Mouse (Mus musculus) embryonic facial prominence, embryonic 14.5 days (tissue): ENCODE results near the gene Lypd3. TPM values are rescaled to one million over a fixed set of nuclear protein-coding genes. Genes with fewer than 3 reads are reported as not detected.

Experiments
- ATAC-seq: fragments of 200-750 bp; cut with Nextera tagmentation; 2 replicates; pipeline ENCODE4 v1.8.0; 2017; ENCODE audit warnings: low read depth, moderate number of reproducible peaks, moderate TSS enrichment
- DNase-seq: peaks from one replicate; pipeline ENCODE4 v3.0.0-alpha.2; 2015; ENCODE audit warnings: low spot score
- H3K27ac ChIP-seq: fragments of 300-500 bp; sonication (generic); replicated peaks from 2 replicates; pipeline ENCODE4 v1.5.1; 2014; ENCODE audit warnings: low read depth, mild to moderate bottlenecking, low read length, moderate library complexity
- H3K27me3 ChIP-seq: fragments of 300-500 bp; sonication (generic); replicated peaks from 2 replicates; pipeline ENCODE4 v1.6.1; 2014; ENCODE audit warnings: low read length; ENCODE audit not compliant: control insufficient read depth, insufficient read depth
- H3K36me3 ChIP-seq: fragments of 300-500 bp; sonication (generic); 2 replicates; pipeline ENCODE4 v1.6.1; 2014; ENCODE audit warnings: low read length, mixed read lengths; ENCODE audit not compliant: control insufficient read depth, insufficient read depth
- H3K4me1 ChIP-seq: fragments of 300-500 bp; sonication (generic); 2 replicates; pipeline ENCODE4 v1.6.1; 2014; ENCODE audit warnings: antibody characterized with exemption, low read length; ENCODE audit not compliant: control insufficient read depth, insufficient read depth
- H3K4me2 ChIP-seq: fragments of 300-500 bp; sonication (generic); 2 replicates; pipeline ENCODE4 v1.6.1; 2014; ENCODE audit warnings: low read depth, mild to moderate bottlenecking, low read length, moderate library complexity, mixed read lengths
- H3K4me3 ChIP-seq: fragments of 300-500 bp; sonication (generic); 2 replicates; pipeline ENCODE4 v1.5.1; 2014; ENCODE audit warnings: low read depth, mild to moderate bottlenecking, low read length
- H3K9ac ChIP-seq: fragments of 300-500 bp; sonication (generic); 2 replicates; pipeline ENCODE4 v1.6.1; 2014; ENCODE audit warnings: low read depth, mild to moderate bottlenecking, low read length, moderate library complexity, mixed read lengths
- H3K9me3 ChIP-seq: fragments of 300-500 bp; sonication (generic); 2 replicates; pipeline ENCODE4 v1.6.1; 2016; ENCODE audit warnings: low read length; ENCODE audit not compliant: control insufficient read depth
- WGBS: fragments of 180-500 bp; shearing (Covaris S2); extraction: QIAGEN DNeasy Blood & Tissue Kit; methylation state at CpG from one replicate; pipeline ENCODE4 v1.1.7; 2014; 5-methylcytosine and 5-hydroxymethylcytosine counted together
- polyA plus RNA-seq: library from polyadenylated mRNA; unstranded; fragments of >200 nt; fragmentation: Nextera tagmentation; extraction: Ambion mirVana; gene quantifications from 2 replicates; pipeline ENCODE4 v1.2.1, GENCODE M21; 2014

Gene Lypd3
- 24.7 TPM in 2 replicates for polyA plus RNA-seq

DNA sequence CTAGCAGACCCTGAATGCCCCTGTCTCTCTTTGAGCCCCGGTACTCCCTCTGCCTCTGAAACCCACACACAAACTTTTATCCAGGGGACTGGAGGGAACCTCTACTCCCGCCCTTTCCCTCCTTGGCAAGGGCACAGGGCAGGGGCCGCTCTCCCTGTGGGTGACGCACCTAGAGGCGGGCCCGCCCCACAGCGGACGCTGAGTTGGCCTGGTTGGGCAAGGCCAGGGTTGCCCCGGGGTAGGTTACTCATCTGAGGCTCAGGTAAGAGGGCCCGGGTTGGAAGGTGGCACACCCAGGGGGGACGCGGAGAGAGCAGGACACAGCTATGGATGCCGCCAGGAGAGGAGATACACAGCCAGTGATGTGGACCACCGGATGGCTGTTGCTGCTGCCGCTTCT, at the start of gene Lypd3:
Lypd3 (plus strand) TSS at position 287 of the 400 bp plus-strand sequence.
- Histone ChIP-seq H3K4me3 (peak within 1 kb of the TSS; percentile 49), H3K9ac (peak within 1 kb of the TSS; percentile 56; the same call in 1 of the 2 replicates)
- WGBS = 17% methylated on average over 15 of the region's 15 CpGs

GRCm38 (mm10) chr7:24586828-24587227, 49.5 kb upstream of the Lypd3 start:
- peak overlapping the region; percentile 63 for H3K4me2 ChIP-seq
- ATAC-seq (peak; percentile 77; the same call in 1 of the 2 replicates), DNase-seq (peak; percentile 47)
- H3K27me3 ChIP-seq = peaks cover 22% of the 10 kb centered on the region
- peak overlapping the region; percentile 65 for H3K9ac ChIP-seq
- no peaks in the 10 kb centered on the region for H3K9me3 ChIP-seq
- H3K36me3 ChIP-seq = no peaks in the 10 kb centered on the region
- peak overlapping the region; percentile 47 for H3K4me3 ChIP-seq
- 10% methylated on average over 8 of the region's 8 CpGs for WGBS
- H3K27ac ChIP-seq = no peak overlapping the region
- H3K4me1 ChIP-seq = no peaks in the 10 kb centered on the region; the same call in 1 of the 2 replicates

More for the DNA sequence above, at the start of gene Lypd3:
- DNase-seq = no peak
- ATAC-seq = no peak
- H3K27me3 ChIP-seq = peaks cover 54% of the 10 kb centered on the region
- no peaks in the 10 kb centered on the region for H3K4me1 ChIP-seq
- H3K4me2 ChIP-seq = peak within 1 kb of the TSS; percentile 89
- no peaks in the 10 kb centered on the region for H3K36me3 ChIP-seq
- no peak within 1 kb of the TSS for H3K27ac ChIP-seq
- H3K9me3 ChIP-seq = no peaks in the 10 kb centered on the region

- Histone ChIP-seq H3K4me2 (peak within 1 kb of the TSS; percentile 63), H3K4me3 (peak within 1 kb of the TSS; percentile 47), H3K9me3 (no peaks in the 10 kb centered on the region), H3K9ac (peak within 1 kb of the TSS; percentile 65), H3K27me3 (peaks cover 22% of the 10 kb centered on the region), H3K27ac (no peak within 1 kb of the TSS), H3K36me3 (no peaks in the 10 kb centered on the region), H3K4me1 (no peaks in the 10 kb centered on the region; the same call in 1 of the 2 replicates)
- ATAC-seq = peak; percentile 89
- peak; percentile 87 for DNase-seq
- 5% methylated on average over 30 of the region's 30 CpGs for WGBS
These were observed 48.8 kb upstream of the Lypd3 start, which contains the start of the genes Ethe1 and Zfp575 for GRCm38 (mm10) chr7:24587330-24588105. Ethe1 (plus strand) TSS chr7:24587543. Zfp575 (minus strand) TSS chr7:24587641.

DNA sequence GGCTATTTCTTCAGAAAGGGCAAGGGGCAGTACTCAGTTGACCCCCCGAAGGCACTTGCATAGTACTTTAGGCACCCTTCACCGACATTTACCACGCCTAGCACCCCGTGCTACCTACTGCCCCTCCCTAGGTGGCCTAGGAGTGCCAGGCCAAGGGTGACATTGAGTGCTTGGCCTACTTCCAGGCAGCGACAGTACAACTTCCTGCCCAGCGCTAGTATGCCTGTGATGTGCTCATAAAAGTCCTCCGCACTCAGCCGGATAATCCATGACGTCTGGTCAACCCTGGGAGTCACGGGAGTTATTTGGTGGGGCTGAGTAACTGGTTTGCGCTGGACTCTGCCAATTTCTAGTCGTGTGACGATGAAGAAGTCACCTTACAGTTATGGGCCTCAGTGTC, 48.0 kb upstream of the Lypd3 start:
- Histone ChIP-seq H3K4me1 (no peaks in the 10 kb centered on the region; the same call in 1 of the 2 replicates), H3K27ac (no peak overlapping the region), H3K9ac (no peak overlapping the region), H3K4me2 (no peak overlapping the region), H3K27me3 (peaks cover 22% of the 10 kb centered on the region), H3K9me3 (no peaks in the 10 kb centered on the region), H3K36me3 (no peaks in the 10 kb centered on the region), H3K4me3 (no peak overlapping the region)
- no peak for ATAC-seq
- 88% methylated on average over 13 of the region's 13 CpGs for WGBS
- no peak for DNase-seq

DNA sequence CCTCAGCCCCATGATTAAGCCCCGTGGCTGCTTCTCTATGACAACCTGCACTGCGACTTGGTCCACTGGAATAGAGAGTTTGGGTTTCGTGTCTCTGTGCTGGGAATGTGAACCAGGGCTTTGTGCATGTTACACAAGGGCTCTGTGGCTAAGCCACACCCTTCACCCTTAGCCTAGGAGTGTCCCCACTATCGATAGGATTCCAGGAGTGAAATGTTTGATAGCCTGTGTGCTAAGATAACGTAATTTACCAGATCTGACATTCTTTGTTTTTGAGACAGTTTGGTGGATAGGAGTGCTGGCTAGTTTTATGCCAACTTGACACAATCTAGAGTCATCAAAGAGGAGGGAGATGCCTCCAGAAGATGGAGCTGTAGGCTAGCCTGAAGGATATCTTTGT, 44.6 kb upstream of the Lypd3 start:
- H3K9ac ChIP-seq = no peak overlapping the region
- WGBS = 69% methylated on average over 5 of the region's 5 CpGs

DNA sequence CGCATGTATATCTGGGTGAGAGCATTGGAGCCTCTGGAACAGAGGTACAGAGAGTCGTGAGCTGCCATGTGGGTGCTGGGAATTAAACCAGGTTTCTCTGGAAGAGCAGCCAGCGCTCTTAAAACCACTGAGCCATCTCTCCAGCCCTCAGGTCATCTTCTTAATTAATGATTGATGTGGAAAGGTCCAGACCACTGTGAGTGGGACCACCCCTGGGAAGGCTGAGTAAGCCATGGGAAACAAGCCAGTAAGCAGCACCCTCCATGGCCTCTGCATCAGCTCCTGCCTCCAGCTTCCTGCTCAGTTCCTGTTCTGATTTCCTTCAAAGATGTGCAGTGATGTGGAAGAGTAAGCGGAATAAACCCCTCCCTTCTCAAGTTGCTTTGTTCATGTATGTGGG, 44.2 kb upstream of the Lypd3 start:
- Histone ChIP-seq H3K4me2 (no peak overlapping the region), H3K4me3 (no peak overlapping the region), H3K27ac (no peak overlapping the region), H3K4me1 (peaks cover 4% of the 10 kb centered on the region; the same call in 1 of the 2 replicates), H3K9me3 (no peaks in the 10 kb centered on the region), H3K9ac (no peak overlapping the region), H3K36me3 (no peaks in the 10 kb centered on the region), H3K27me3 (no peaks in the 10 kb centered on the region)
- WGBS = 57% methylated on average over 4 of the region's 4 CpGs
- ATAC-seq = no peak
- no peak for DNase-seq

More for the DNA sequence above, 44.6 kb upstream of the Lypd3 start:
- H3K27ac ChIP-seq = no peak overlapping the region
- H3K27me3 ChIP-seq = peaks cover 2% of the 10 kb centered on the region
- H3K4me1 ChIP-seq = peaks cover 4% of the 10 kb centered on the region; the same call in 1 of the 2 replicates
- H3K36me3 ChIP-seq = no peaks in the 10 kb centered on the region
- no peaks in the 10 kb centered on the region for H3K9me3 ChIP-seq
- H3K4me3 ChIP-seq = no peak overlapping the region
- ATAC-seq (no peak), DNase-seq (no peak)
- no peak overlapping the region for H3K4me2 ChIP-seq

DNA sequence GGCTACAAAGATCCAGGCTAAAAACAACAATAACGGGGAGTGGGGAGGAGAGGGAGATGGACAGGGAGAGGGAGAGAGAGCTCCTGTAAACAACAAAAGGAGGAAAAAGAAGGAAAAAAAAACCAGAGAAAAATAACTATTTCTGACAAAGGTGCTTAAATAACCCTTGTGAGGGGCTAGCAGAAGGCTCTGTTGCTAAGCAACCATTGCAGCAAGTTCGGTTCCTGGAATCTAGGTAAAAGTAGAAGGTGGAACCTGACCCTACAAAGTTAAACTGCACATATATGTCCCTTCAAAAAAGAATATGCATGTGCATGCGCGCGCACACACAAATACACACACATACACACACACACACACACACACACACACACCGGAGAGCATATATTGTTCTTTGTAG, 43.6 kb upstream of the Lypd3 start:
- Histone ChIP-seq H3K4me2 (no peak overlapping the region), H3K9ac (no peak overlapping the region)

GRCm38 (mm10) chr7:24593621-24594308, 42.6 kb upstream of the Lypd3 start:
- 1% methylated on average over 38 of the region's 39 CpGs for WGBS
- peak overlapping the region; percentile 75 for H3K4me3 ChIP-seq

More for the DNA sequence above, 43.6 kb upstream of the Lypd3 start:
- Histone ChIP-seq H3K4me3 (no peak overlapping the region), H3K9me3 (no peaks in the 10 kb centered on the region), H3K27me3 (no peaks in the 10 kb centered on the region), H3K27ac (no peak overlapping the region), H3K36me3 (no peaks in the 10 kb centered on the region), H3K4me1 (peaks cover 4% of the 10 kb centered on the region; the same call in 1 of the 2 replicates)
- 73% methylated on average over 6 of the region's 6 CpGs for WGBS
- DNase-seq (no peak), ATAC-seq (no peak)

More at GRCm38 (mm10) chr7:24593621-24594308, 42.6 kb upstream of the Lypd3 start:
- no peaks in the 10 kb centered on the region for H3K9me3 ChIP-seq
- H3K4me2 ChIP-seq = peak overlapping the region; percentile 82
- peak; percentile 96 for ATAC-seq
- H3K27me3 ChIP-seq = no peaks in the 10 kb centered on the region
- H3K27ac ChIP-seq = no peak overlapping the region
- H3K4me1 ChIP-seq = peaks cover 4% of the 10 kb centered on the region; the same call in 1 of the 2 replicates
- H3K36me3 ChIP-seq = no peaks in the 10 kb centered on the region
- peak; percentile 78 for DNase-seq
- peak overlapping the region; percentile 78 for H3K9ac ChIP-seq
